Mouse (Mus musculus) ES-E14 (cell line): ENCODE data around the gene Gdpgp1. TPM values are rescaled to one million over a fixed set of nuclear protein-coding genes. Genes with fewer than 3 reads are reported as not detected.

ENCODE experiments used
- DNase-seq: peaks from one replicate; pipeline ENCODE4 v3.0.0-alpha.2; 2013; ENCODE audit warnings: low read depth, low spot score
- H3K27ac ChIP-seq: 2 replicates; pipeline ENCODE4 v1.5.1; 2012; ENCODE audit warnings: low read depth, mild to moderate bottlenecking, low read length, moderate library complexity, mixed read lengths; ENCODE audit not compliant: poor library complexity, insufficient read depth, severe bottlenecking
- H3K36me3 ChIP-seq: 2 replicates; pipeline ENCODE4 v1.6.1; 2012; ENCODE audit warnings: mild to moderate bottlenecking, low read length, moderate library complexity, mixed read lengths; ENCODE audit not compliant: control insufficient read depth, poor library complexity, insufficient read depth, severe bottlenecking
- H3K4me1 ChIP-seq, 2 experiments: fragments of 150-350 bp in 1 of 2; sonication (generic) in 1 of 2; 2 replicates each; pipeline ENCODE4 v1.6.1; 2012; ENCODE audit warnings: low read length in 2 of 2, mild to moderate bottlenecking in 1 of 2, mixed read lengths in 1 of 2; ENCODE audit not compliant: control insufficient read depth in 2 of 2, insufficient read depth in 2 of 2, poor library complexity in 1 of 2
- H3K4me3 ChIP-seq, 2 experiments: fragments of 150-350 bp in 1 of 2; sonication (generic) in 1 of 2; 2 replicates each; pipeline ENCODE4 v1.5.1; 2012; ENCODE audit warnings: low read length in 2 of 2, low read depth in 1 of 2, mild to moderate bottlenecking in 1 of 2, mixed read lengths in 1 of 2; ENCODE audit not compliant: insufficient read depth in 1 of 2, poor library complexity in 1 of 2, severe bottlenecking in 1 of 2
- H3K9ac ChIP-seq: 2 replicates; pipeline ENCODE4 v1.6.1; 2012; ENCODE audit warnings: low read depth, mild to moderate bottlenecking, low read length, mixed read lengths; ENCODE audit not compliant: poor library complexity, insufficient read depth, severe bottlenecking
- H3K9me3 ChIP-seq: fragments of 150-350 bp; sonication (generic); 2 replicates; pipeline ENCODE4 v1.6.1; 2012; ENCODE audit warnings: low read depth, mild to moderate bottlenecking, low read length; ENCODE audit not compliant: control insufficient read depth, insufficient read depth
- CHD2 ChIP-seq: IDR thresholded peaks from 2 replicates; pipeline ENCODE4 v1.6.1; 2014; ENCODE audit warnings: mild to moderate bottlenecking, low read depth, low read length, inconsistent platforms
- HCFC1 ChIP-seq: IDR thresholded peaks from 2 replicates; pipeline ENCODE4 v1.6.1; 2012; ENCODE audit warnings: low read length, inconsistent platforms, borderline replicate concordance; ENCODE audit not compliant: insufficient read depth
- MAFK ChIP-seq: IDR thresholded peaks from 2 replicates; pipeline ENCODE4 v1.6.1; 2014; ENCODE audit warnings: mild to moderate bottlenecking, low read depth, low read length, inconsistent platforms; ENCODE audit not compliant: insufficient read depth
- ZC3H11A ChIP-seq: IDR thresholded peaks from 2 replicates; pipeline ENCODE4 v1.6.1; 2012; ENCODE audit warnings: low read depth, mild to moderate bottlenecking, inconsistent platforms, low read length, borderline replicate concordance
- ZNF384 ChIP-seq: IDR thresholded peaks from 2 replicates; pipeline ENCODE4 v1.6.1; 2012; ENCODE audit warnings: low read depth, low read length, inconsistent platforms
- in situ Hi-C, 2 experiments: fragments of 600-800 bp; cut with MboI; formaldehyde crosslinking; loops; one replicate each; pipeline ENCODE4 v1.15.1; 2025; ENCODE audit warnings: low sequenced_read_pairs in 2 of 2, inconsistent platforms in 1 of 2; ENCODE audit not compliant: unreplicated experiment in 2 of 2
- total RNA-seq: library from RNA; depleted of rRNA; stranded (reverse); fragments of 300-350 nt; gene quantifications from 2 replicates; pipeline ENCODE4 v1.2.3, GENCODE M21; 2012; rRNA removed

Gene Gdpgp1
- total RNA-seq, 1 experiment = 4.4 TPM

DNA sequence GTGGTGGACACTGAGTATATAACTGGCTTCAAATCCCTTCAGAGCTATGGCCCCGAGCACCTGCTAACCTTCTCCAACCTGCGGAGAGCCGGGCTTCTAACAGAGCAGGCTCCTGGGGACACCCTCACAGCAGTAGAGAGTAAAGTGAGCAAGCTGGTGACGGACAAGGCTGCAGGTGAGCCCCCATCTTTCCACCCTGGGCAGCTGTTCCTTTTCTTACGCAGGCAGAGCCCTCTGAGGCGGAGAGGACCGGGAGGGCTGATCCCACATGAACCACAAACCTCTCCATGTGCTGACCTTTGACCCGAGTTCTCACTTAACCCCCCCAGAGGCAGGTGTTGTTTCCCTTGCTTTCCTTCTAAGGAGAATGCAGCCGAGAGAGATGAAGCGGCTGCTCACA is 55.1 kb downstream of the Gdpgp1 start:
- in situ Hi-C loops = no loop called here
- no peak overlapping the region for H3K9ac ChIP-seq
- no peak overlapping the region for H3K4me3 ChIP-seq
- H3K27ac ChIP-seq = no peak overlapping the region
- peaks cover 37% of the 10 kb centered on the region for H3K36me3 ChIP-seq
- H3K9me3 ChIP-seq = no peaks in the 10 kb centered on the region
- H3K4me1 ChIP-seq = no peaks in the 10 kb centered on the region
- no peak for DNase-seq
- TF ChIP-seq ZC3H11A = no peak
- no peak for TF ChIP-seq ZNF384
- TF ChIP-seq CHD2 = no peak
- no peak for TF ChIP-seq HCFC1
- no peak for TF ChIP-seq MAFK

Other genes with a start within 250 kb of the Gdpgp1 start
- 39.8 and 54.2 TPM in 2 replicates for gene Zfp710, start 208.1 kb upstream of the Gdpgp1 start, total RNA-seq
- gene Idh2, start 117.5 kb upstream of the Gdpgp1 start, total RNA-seq = 108 and 146 TPM in 2 replicates
- gene Sema4b, start 46.0 kb upstream of the Gdpgp1 start, total RNA-seq = 50.1 and 106 TPM in 2 replicates
- gene Cib1, start 52 bp upstream of the Gdpgp1 start, total RNA-seq = 52.6 and 59.7 TPM in 2 replicates
- gene Ttll13, start 13.5 kb downstream of the Gdpgp1 start, total RNA-seq = 1.4 and 2.8 TPM in 2 replicates
- gene Ngrn, start 28.4 kb downstream of the Gdpgp1 start, total RNA-seq = 37.8 and 45.2 TPM in 2 replicates
- 21.1 and 30.4 TPM in 2 replicates for gene Vps33b, start 36.8 kb downstream of the Gdpgp1 start, total RNA-seq
- 91.0 and 103 TPM in 2 replicates for gene Prc1, start 61.6 kb downstream of the Gdpgp1 start, total RNA-seq
- 16.4 and 27.6 TPM in 2 replicates for gene Rccd1, start 91.6 kb downstream of the Gdpgp1 start, total RNA-seq
- 52.0 and 54.1 TPM in 2 replicates for gene Unc45a, start 108.1 kb downstream of the Gdpgp1 start, total RNA-seq
- gene Hddc3, start 110.2 kb downstream of the Gdpgp1 start, total RNA-seq = 11.4 and 14.3 TPM in 2 replicates
- gene Man2a2, start 138.5 kb downstream of the Gdpgp1 start, total RNA-seq = 14.6 and 19.8 TPM in 2 replicates
- gene Fes, start 155.1 kb downstream of the Gdpgp1 start, total RNA-seq = 2.1 and 4.5 TPM in 2 replicates
- 16.1 and 17.7 TPM in 2 replicates for gene Furin, start 172.6 kb downstream of the Gdpgp1 start, total RNA-seq